8 mouse cellular contexts compared by ENCODE assay signal in genomic region chr11:102258095-102258494, GRCm38 (mm10). TPM values are rescaled to one million over a fixed set of nuclear protein-coding genes. Genes with fewer than 3 reads are reported as not detected.
"Had no signal": no experiment of that assay in that cellular context is flagged by ENCODE, and none has a peak within 500 bp of the region (broad histone marks: within the 10 kb centered on the region; RNA-seq: fewer than 3 reads in every experiment).

No protein-coding gene starts in this region.

- H3K4me3 ChIP-seq: myocyte; neural tube, embryonic 12.5 days; stomach, embryonic 15.5 days had no signal

- H3K9me3 ChIP-seq: midbrain, embryonic 10.5 days; neural tube, embryonic 12.5 days; stomach, embryonic 15.5 days had no signal

- H3K4me1 ChIP-seq: stomach, embryonic 15.5 days had no signal

- H3K4me2 ChIP-seq: liver, embryonic 11.5 days; lung, embryonic 14.5 days; neural tube, embryonic 12.5 days; stomach, embryonic 15.5 days had no signal

- H3K36me3 ChIP-seq: stomach, embryonic 15.5 days had no signal

- H3K9ac ChIP-seq: lung, embryonic 14.5 days; neural tube, embryonic 12.5 days; stomach, embryonic 15.5 days had no signal

- H3K27ac ChIP-seq: neural tube, embryonic 12.5 days; stomach, embryonic 15.5 days had no signal

- DNase-seq: kidney, adult 18-20 months; right cerebral cortex, postnatal 14 days had no signal

- H3K27me3 ChIP-seq: neural tube, embryonic 12.5 days; stomach, embryonic 15.5 days had no signal

RNA-seq across cellular contexts. Expression of gene Asb16, which starts 10.4 kb away (rescaled TPM):
- polyA plus RNA-seq: neural tube, embryonic 12.5 days; stomach, embryonic 15.5 days had no signal
